Mouse (Mus musculus) small intestine, adult 2 months (tissue): ENCODE results near the gene Serpine2.

ENCODE experiments used
- CTCF ChIP-seq: fragments of 200-500 bp; IDR thresholded peaks from 2 replicates; pipeline ENCODE4 v1.5.1; 2012; ENCODE audit warnings: low read depth, mild to moderate bottlenecking, control low read depth, inconsistent platforms, low read length, moderate library complexity, mixed read lengths; ENCODE audit not compliant: insufficient replicate concordance, insufficient read length; ENCODE audit errors: extremely low read depth
- POLR2A ChIP-seq: fragments of 200-500 bp; IDR thresholded peaks from 2 replicates; pipeline ENCODE4 v1.6.1; 2012; ENCODE audit warnings: low read depth, mild to moderate bottlenecking, control low read depth, inconsistent platforms, low read length, moderate library complexity

- TF ChIP-seq POLR2A = no peak
- no peak for TF ChIP-seq CTCF
Measured at GRCm38 (mm10) chr1:79819296-79819879, 41.6 kb downstream of the Serpine2 start.
